Mouse (Mus musculus) heart, embryonic 14.5 days (tissue): Measurements from ENCODE around the gene 4930556J24Rik. TPM values are rescaled to one million over a fixed set of nuclear protein-coding genes. Genes with fewer than 3 reads are reported as not detected.
"Not testable (repeated sequence)": the region's sequence is repeated elsewhere in the genome, so short reads cannot be mapped to it uniquely, and the experiment has no call there.

Source experiments
- ATAC-seq: fragments of 200-750 bp; cut with Nextera tagmentation; 2 replicates; pipeline ENCODE4 v1.8.0; 2017; ENCODE audit warnings: low read depth, moderate TSS enrichment; ENCODE audit not compliant: insufficient number of reproducible peaks, insufficient read depth, low FRiP score
- H3K27ac ChIP-seq, 2 experiments: fragments of 200-500 bp in 1 of 2; fragments of 300-500 bp in 1 of 2; sonication (generic) in 1 of 2; replicated peaks in 1 of 2; 2 replicates each; pipeline ENCODE4 v1.5.1; 2012 to 2014; ENCODE audit warnings: low read depth in 2 of 2, low read length in 2 of 2, control low read depth in 1 of 2, mild to moderate bottlenecking in 1 of 2, mixed read lengths in 1 of 2; ENCODE audit not compliant: control insufficient read depth in 1 of 2, insufficient read depth in 1 of 2
- H3K27me3 ChIP-seq: fragments of 300-500 bp; sonication (generic); 2 replicates; pipeline ENCODE4 v1.6.1; 2014; ENCODE audit warnings: mild to moderate bottlenecking, low read length, control low read depth; ENCODE audit not compliant: control insufficient read depth, insufficient read depth
- H3K36me3 ChIP-seq: fragments of 300-500 bp; sonication (generic); 2 replicates; pipeline ENCODE4 v1.6.1; 2014; ENCODE audit warnings: mild to moderate bottlenecking, control low read depth, low read length, mixed read lengths; ENCODE audit not compliant: control insufficient read depth, insufficient read depth
- H3K4me1 ChIP-seq, 2 experiments: fragments of 200-500 bp in 1 of 2; fragments of 300-500 bp in 1 of 2; sonication (generic) in 1 of 2; 2 replicates each; pipeline ENCODE4 v1.6.1; 2012 to 2014; ENCODE audit warnings: low read length in 2 of 2, control low read depth in 1 of 2, mixed read lengths in 1 of 2; ENCODE audit not compliant: control insufficient read depth in 2 of 2, insufficient read depth in 2 of 2
- H3K4me2 ChIP-seq: fragments of 300-500 bp; sonication (generic); 2 replicates; pipeline ENCODE4 v1.6.1; 2014; ENCODE audit warnings: mild to moderate bottlenecking, low read length
- H3K4me3 ChIP-seq, 2 experiments: fragments of 200-500 bp in 1 of 2; fragments of 300-500 bp in 1 of 2; sonication (generic) in 1 of 2; 2 replicates each; pipeline ENCODE4 v1.5.1; 2012 to 2014; ENCODE audit warnings: low read length in 2 of 2, mild to moderate bottlenecking in 2 of 2, control low read depth in 1 of 2, low read depth in 1 of 2, moderate library complexity in 1 of 2; ENCODE audit not compliant: control insufficient read depth in 1 of 2, insufficient read depth in 1 of 2
- H3K9ac ChIP-seq: fragments of 300-500 bp; sonication (generic); 2 replicates; pipeline ENCODE4 v1.6.1; 2014; ENCODE audit warnings: mild to moderate bottlenecking, low read length
- H3K9me3 ChIP-seq: fragments of 300-500 bp; sonication (generic); 2 replicates; pipeline ENCODE4 v1.6.1; 2016; ENCODE audit warnings: low read length, control low read depth; ENCODE audit not compliant: control insufficient read depth
- WGBS: fragments of 180-500 bp; shearing (Covaris S2); extraction: QIAGEN DNeasy Blood & Tissue Kit; methylation state at CpG from one replicate; pipeline ENCODE4 v1.1.7; 2014; 5-methylcytosine and 5-hydroxymethylcytosine counted together
- polyA plus RNA-seq: library from polyadenylated mRNA; unstranded; fragments of >200 nt; fragmentation: Nextera tagmentation; extraction: Ambion mirVana; gene quantifications from 2 replicates; pipeline ENCODE4 v1.2.1, GENCODE M21; 2014

Gene 4930556J24Rik
- polyA plus RNA-seq, 1 experiment from 2014 or later: not detected

- H3K9ac ChIP-seq, H3K36me3 ChIP-seq, H3K4me3 ChIP-seq, H3K9me3 ChIP-seq, H3K4me2 ChIP-seq, H3K4me1 ChIP-seq, ATAC-seq, H3K27me3 ChIP-seq, H3K27ac ChIP-seq: not testable (repeated sequence)
- WGBS: 56% methylated on average over 4 of the region's 4 CpGs
Measured at GRCm38 (mm10) chr11:3955371-3955770, 21.2 kb downstream of the 4930556J24Rik start.

- not testable (repeated sequence) for H3K27ac ChIP-seq, H3K4me2 ChIP-seq, H3K9me3 ChIP-seq, H3K4me1 ChIP-seq, H3K36me3 ChIP-seq, H3K9ac ChIP-seq, ATAC-seq, H3K4me3 ChIP-seq, H3K27me3 ChIP-seq
- 81% methylated on average over 5 of the region's 5 CpGs for WGBS
Measured at GRCm38 (mm10) chr11:3954876-3955275, 21.7 kb downstream of the 4930556J24Rik start.

GRCm38 (mm10) chr11:3946386-3946785, 30.2 kb downstream of the 4930556J24Rik start:
- Histone ChIP-seq H3K4me2 (no peak overlapping the region), H3K36me3 (no peaks in the 10 kb centered on the region), H3K9ac (no peak overlapping the region), H3K4me3 (no peak overlapping the region), H3K9me3 (no peaks in the 10 kb centered on the region), H3K4me1 (no peaks in the 10 kb centered on the region), H3K27ac (no peak overlapping the region), H3K27me3 (no peaks in the 10 kb centered on the region)
- 31% methylated on average over 1 of the region's 1 CpGs for WGBS
- no peak for ATAC-seq

GRCm38 (mm10) chr11:3941371-3941770, 35.2 kb downstream of the 4930556J24Rik start:
- Histone ChIP-seq H3K9me3 (no peaks in the 10 kb centered on the region), H3K4me3 (no peak overlapping the region), H3K27ac (no peak overlapping the region), H3K4me1 (no peaks in the 10 kb centered on the region), H3K4me2 (no peak overlapping the region), H3K27me3 (no peaks in the 10 kb centered on the region), H3K9ac (no peak overlapping the region), H3K36me3 (no peaks in the 10 kb centered on the region)
- no peak for ATAC-seq
- 79% methylated on average over 7 of the region's 7 CpGs for WGBS

GRCm38 (mm10) chr11:3937321-3937874, 39.2 kb downstream of the 4930556J24Rik start:
- H3K4me1 ChIP-seq: peaks cover 0 to 3% of the 10 kb centered on the region in 2 experiments; a peak in 3 of 4 replicates
- H3K9ac ChIP-seq: no peak overlapping the region
- no peak for ATAC-seq
- no peak overlapping the region for H3K4me2 ChIP-seq
- H3K27me3 ChIP-seq: no peaks in the 10 kb centered on the region
- WGBS: 68% methylated on average over 13 of the region's 13 CpGs
- H3K9me3 ChIP-seq: no peaks in the 10 kb centered on the region
- no peak overlapping the region for H3K4me3 ChIP-seq
- H3K36me3 ChIP-seq: no peaks in the 10 kb centered on the region
- H3K27ac ChIP-seq: no peak overlapping the region

- Histone ChIP-seq H3K9me3 (no peaks in the 10 kb centered on the region), H3K9ac (no peak overlapping the region), H3K27me3 (no peaks in the 10 kb centered on the region), H3K4me2 (no peak overlapping the region), H3K36me3 (no peaks in the 10 kb centered on the region), H3K4me3 (no peak overlapping the region), H3K27ac (no peak overlapping the region), H3K4me1 (peaks cover 3 to 10% of the 10 kb centered on the region in 2 experiments)
- 86% methylated on average over 3 of the region's 3 CpGs for WGBS
- no peak for ATAC-seq
Measured at GRCm38 (mm10) chr11:3936318-3936717, 40.3 kb downstream of the 4930556J24Rik start.

- H3K27me3 ChIP-seq: no peaks in the 10 kb centered on the region
- H3K9me3 ChIP-seq: no peaks in the 10 kb centered on the region
- H3K4me2 ChIP-seq: no peak overlapping the region
- 79% methylated on average over 4 of the region's 4 CpGs for WGBS
- peaks cover 6 to 14% of the 10 kb centered on the region in 2 experiments for H3K4me1 ChIP-seq
- H3K36me3 ChIP-seq: no peaks in the 10 kb centered on the region
- no peak overlapping the region for H3K9ac ChIP-seq
- H3K27ac ChIP-seq: no peak overlapping the region
- H3K4me3 ChIP-seq: no peak overlapping the region
- no peak for ATAC-seq
Measured at GRCm38 (mm10) chr11:3935135-3935534, 41.4 kb downstream of the 4930556J24Rik start.

- no peaks in the 10 kb centered on the region for H3K9me3 ChIP-seq
Measured at GRCm38 (mm10) chr11:3933756-3934285, 42.8 kb downstream of the 4930556J24Rik start.

More at GRCm38 (mm10) chr11:3933756-3934285, 42.8 kb downstream of the 4930556J24Rik start:
- WGBS: 89% methylated on average over 9 of the region's 9 CpGs
- H3K4me3 ChIP-seq: no peak overlapping the region
- no peak overlapping the region for H3K9ac ChIP-seq
- peaks cover 6 to 14% of the 10 kb centered on the region in 2 experiments for H3K4me1 ChIP-seq
- 0 out of 2 replicates have a peak, but pooled peaks cover 4% of the 10 kb centered on the region for H3K36me3 ChIP-seq
- H3K27ac ChIP-seq: no peak overlapping the region
- no peak overlapping the region for H3K4me2 ChIP-seq
- H3K27me3 ChIP-seq: no peaks in the 10 kb centered on the region
- ATAC-seq: no peak
